ENCODE assay signal across 26 mouse cellular contexts in the genomic region with DNA sequence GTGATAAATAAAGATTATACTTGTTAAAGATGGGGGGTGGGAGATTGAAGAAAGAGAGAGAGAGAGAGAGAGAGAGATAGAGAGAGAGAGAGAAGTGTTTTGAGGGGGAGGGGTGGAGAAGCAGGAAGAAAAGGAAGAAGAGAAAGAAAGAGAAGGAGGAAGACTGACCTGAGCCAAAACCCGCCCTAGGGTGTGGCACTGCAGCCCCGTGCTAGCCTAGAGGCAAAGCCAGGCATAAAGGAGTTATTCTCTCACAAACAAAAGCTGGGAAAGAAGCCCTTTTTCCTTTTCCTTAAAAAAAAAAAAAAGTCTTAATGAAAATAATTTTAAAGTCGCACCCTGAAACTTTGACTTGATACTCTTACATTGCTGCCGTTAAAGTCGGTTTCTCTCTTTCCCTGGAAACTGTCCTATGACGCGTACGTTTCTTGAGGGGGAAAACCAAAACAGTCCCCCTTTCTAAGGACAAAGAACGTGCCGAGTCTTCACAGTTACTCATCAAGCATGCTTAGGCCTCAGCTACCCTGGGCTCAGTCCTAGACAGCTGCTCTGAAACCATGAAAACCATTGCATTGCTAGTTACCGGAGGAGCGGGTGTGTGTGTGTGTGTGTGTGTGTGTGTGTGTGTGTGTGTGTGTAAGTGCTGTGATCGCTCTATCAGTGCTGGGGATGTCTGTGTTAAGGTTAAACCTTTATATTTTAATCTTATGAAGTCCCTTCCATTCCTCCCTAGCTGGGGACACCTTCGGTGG. TPM values are rescaled to one million over a fixed set of nuclear protein-coding genes. Genes with fewer than 3 reads are reported as not detected.
DNase-seq lines count a peak whose midpoint lies in the region; ATAC-seq lines count a peak whose summit lies in the region.
"Had no signal": no experiment of that assay in that cellular context is flagged by ENCODE, and none has a peak within 500 bp of the region (broad histone marks: within the 10 kb centered on the region; RNA-seq: fewer than 3 reads in every experiment).

No protein-coding gene starts in this region.

- H3K27ac ChIP-seq in hindbrain, embryonic 11.5 days (ENCODE audit: low read depth, low read length), result no peak overlapping the region
- no peak overlapping the region for H3K27ac ChIP-seq in hindbrain, embryonic 12.5 days
- H3K27ac ChIP-seq: forebrain, embryonic 12.5 days; limb, embryonic 15.5 days; liver, embryonic 14.5 days; neural tube, embryonic 13.5 days had no signal

- no peak for ATAC-seq in hindbrain, embryonic 11.5 days (ENCODE audit: low FRiP score)
- no peak for ATAC-seq in hindbrain, embryonic 12.5 days (ENCODE audit: low FRiP score)
- ATAC-seq: activated CD4-positive, CD25-positive, alpha-beta regulatory T cell, adult 4 months had no signal

- 68% methylated on average over 14 of the region's 14 CpGs for WGBS in hindbrain, embryonic 11.5 days
- 68% methylated on average over 14 of the region's 14 CpGs for WGBS in hindbrain, embryonic 12.5 days
- 34% methylated on average over 14 of the region's 14 CpGs for WGBS in large intestine, adult 2 months

- H3K9ac ChIP-seq in hindbrain, embryonic 11.5 days (ENCODE audit: low read depth, low read length), result no peak overlapping the region
- no peak overlapping the region for H3K9ac ChIP-seq in hindbrain, embryonic 12.5 days
- H3K9ac ChIP-seq: forebrain, embryonic 12.5 days; limb, embryonic 15.5 days; liver, embryonic 14.5 days; lung, embryonic 14.5 days; neural tube, embryonic 13.5 days had no signal

- H3K4me2 ChIP-seq in hindbrain, embryonic 11.5 days (replicated peaks; ENCODE audit: low read depth, low read length), result no peak overlapping the region
- H3K4me2 ChIP-seq in hindbrain, embryonic 12.5 days (replicated peaks), result no peak overlapping the region
- H3K4me2 ChIP-seq: forebrain, embryonic 12.5 days; heart, embryonic 11.5 days; limb, embryonic 15.5 days; lung, embryonic 14.5 days; neural tube, embryonic 13.5 days had no signal

- no peaks in the 10 kb centered on the region for H3K4me1 ChIP-seq in hindbrain, embryonic 11.5 days (replicated peaks; ENCODE audit: control insufficient read depth, insufficient read depth, low read length)
- H3K4me1 ChIP-seq in hindbrain, embryonic 12.5 days, result peaks cover 4% of the 10 kb centered on the region; the same call in 1 of the 2 replicates
- H3K4me1 ChIP-seq: forebrain, embryonic 12.5 days had no signal

- H3K27me3 ChIP-seq in hindbrain, embryonic 11.5 days (ENCODE audit: control insufficient read depth, insufficient read depth, low read length), result no peaks in the 10 kb centered on the region
- H3K27me3 ChIP-seq in hindbrain, embryonic 12.5 days, result no peaks in the 10 kb centered on the region
- H3K27me3 ChIP-seq: forebrain, embryonic 12.5 days; limb, embryonic 15.5 days; neural tube, embryonic 13.5 days had no signal

- H3K9me3 ChIP-seq in hindbrain, embryonic 11.5 days (ENCODE audit: control insufficient read depth, low read length), result no peaks in the 10 kb centered on the region
- H3K9me3 ChIP-seq in hindbrain, embryonic 12.5 days (replicated peaks), result no peaks in the 10 kb centered on the region
- H3K9me3 ChIP-seq: forebrain, embryonic 12.5 days; limb, embryonic 15.5 days; neural tube, embryonic 13.5 days had no signal

- peak; percentile 7 for DNase-seq in embryo, embryonic 11 days
- no peak for DNase-seq in embryo, embryonic 10.5 days (ENCODE audit: low spot score)
- DNase-seq in hindbrain, embryonic 11.5 days (ENCODE audit: low spot score), result peak; percentile 6
- DNase-seq in ES-CJ7 (ENCODE audit: low read depth, low spot score), result peak; percentile 14
- peak; percentile 51 for DNase-seq in large intestine, adult 2 months (ENCODE audit: low read depth, low spot score)
- DNase-seq in kidney, adult 18-20 months, result no peak
- DNase-seq in kidney, postnatal 36 days, result no peak
- DNase-seq: adrenal gland, postnatal 10 days; cerebellum, adult 8-10 months; cerebellum, postnatal 36 days; kidney, adult 8-10 months; kidney, postnatal 25 days; layer of hippocampus, adult 9-11 months; left cerebral cortex, postnatal 4 days; lung, embryonic 14.5 days; lung, postnatal 36 days; midbrain, embryonic 14.5 days; retina, postnatal 1 day had no signal

- H3K4me3 ChIP-seq in hindbrain, embryonic 11.5 days (ENCODE audit: low read depth, low read length), result no peak overlapping the region
- H3K4me3 ChIP-seq in hindbrain, embryonic 12.5 days, result no peak overlapping the region
- H3K4me3 ChIP-seq: forebrain, embryonic 12.5 days; limb, embryonic 15.5 days; megakaryocyte, embryonic 14.5 days; neural tube, embryonic 13.5 days had no signal

- no peaks in the 10 kb centered on the region for H3K36me3 ChIP-seq in hindbrain, embryonic 11.5 days (ENCODE audit: control insufficient read depth, insufficient read depth, low read length)
- no peaks in the 10 kb centered on the region for H3K36me3 ChIP-seq in hindbrain, embryonic 12.5 days
- H3K36me3 ChIP-seq: forebrain, embryonic 12.5 days; limb, embryonic 15.5 days; neural tube, embryonic 13.5 days had no signal

RNA-seq across cellular contexts. Expression of a gene that starts 53.6 kb away (rescaled TPM):
- polyA plus RNA-seq in hindbrain, embryonic 11.5 days (2014; fragmentation: Nextera tagmentation; extraction: Ambion mirVana), result 35.3 and 47.2 TPM in 2 replicates
- 44.6 and 50.7 TPM in 2 replicates for polyA plus RNA-seq in hindbrain, embryonic 12.5 days (2016; fragmentation: Nextera tagmentation; extraction: Ambion mirVana)
- 45.1 and 103 TPM in 2 replicates for polyA plus RNA-seq in large intestine, adult 2 months (2012; rRNA removed)

Comparison
In these comparisons a context has a peak if more than half of its experiments do, and no peak if none do; other contexts are left out.
1. DNase-seq: peak in embryo, embryonic 11 days (single experiment), hindbrain, embryonic 11.5 days (single experiment), ES-CJ7 (single experiment) and large intestine, adult 2 months (single experiment); none in embryo, embryonic 10.5 days (single experiment), kidney, adult 18-20 months (single experiment) and kidney, postnatal 36 days (0 of 2).